Mouse (Mus musculus): Measurements from ENCODE around the gene Pias1. TPM values are rescaled to one million over a fixed set of nuclear protein-coding genes. Genes with fewer than 3 reads are reported as not detected.

Gene Pias1
- total RNA-seq, 1 experiment from 2014 or later = 43.1 TPM

- no peak for ATAC-seq (replicated peaks; ENCODE audit: insufficient number of reproducible peaks, low FRiP score, low TSS enrichment, poor library complexity, severe bottlenecking)
These were observed 157.8 kb downstream of the Pias1 start for GRCm38 (mm10) chr9:62829877-62830276.

GRCm38 (mm10) chr9:62828662-62829086 lies 159.1 kb downstream of the Pias1 start:
- ATAC-seq (replicated peaks; ENCODE audit: insufficient number of reproducible peaks, low FRiP score, low TSS enrichment, poor library complexity, severe bottlenecking) = peak; percentile 99

Other genes with a start within 250 kb of the Pias1 start
- 17.9 to 19.1 TPM (median 18.0 TPM) in 3 replicates for gene Fem1b, start 176.0 kb downstream of the Pias1 start, total RNA-seq (2017)
- 4.7 to 8.7 TPM (median 6.7 TPM) in 3 replicates for gene Cln6, start 149.1 kb downstream of the Pias1 start, total RNA-seq (2017)
- 0.48 TPM in 1 of 3 replicates, not detected in the others for gene Calml4, start 129.8 kb downstream of the Pias1 start, total RNA-seq (2017)
- gene Skor1, start 161.0 kb upstream of the Pias1 start, total RNA-seq (2017) = not detected in 3 replicates